Mouse (Mus musculus): ENCODE results near the gene Tk1.

DNA sequence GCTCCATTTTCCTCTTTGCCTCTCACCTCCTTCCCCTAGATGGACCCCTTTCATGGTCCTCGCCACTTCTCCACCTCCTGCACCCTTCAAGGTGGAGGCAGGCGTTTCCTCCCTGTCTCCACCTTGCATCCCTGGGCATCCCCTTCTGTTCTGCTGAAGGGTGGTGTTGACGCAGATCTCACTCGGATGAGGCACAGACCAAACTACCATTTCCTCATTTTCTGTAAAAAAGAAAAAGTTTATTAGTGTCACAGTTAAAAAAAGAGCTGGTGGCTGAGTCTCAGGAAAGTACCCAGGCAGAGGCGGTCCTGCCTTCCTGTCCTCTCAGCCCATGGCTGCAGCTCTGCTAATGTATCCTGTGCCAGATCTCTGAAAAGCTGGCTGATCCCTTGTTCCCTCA is 26.7 kb downstream of the Tk1 start:
- TF ChIP-seq POLR2A (IDR thresholded peaks at IDR 0.05; ENCODE audit: borderline replicate concordance, insufficient read depth, low read length) (no peak), CTCF (IDR thresholded peaks at IDR 0.05; ENCODE audit: borderline replicate concordance, insufficient read depth, low read depth, low read length) (no peak)

Data from cerebellum, adult 2 months (tissue).